Mouse (Mus musculus) central nervous system, embryonic 18 days (tissue): Measurements from ENCODE around the gene Ins1. TPM values are rescaled to one million over a fixed set of nuclear protein-coding genes. Genes with fewer than 3 reads are reported as not detected.

ENCODE experiments used
- polyA plus RNA-seq: library from polyadenylated mRNA; depleted of rRNA; stranded (reverse); fragments of >200 nt; gene quantifications from 2 replicates; pipeline ENCODE4 v1.2.3, GENCODE M21; 2012; rRNA removed

Ins1 gene
- polyA plus RNA-seq: not detected in 2 replicates

DNA sequence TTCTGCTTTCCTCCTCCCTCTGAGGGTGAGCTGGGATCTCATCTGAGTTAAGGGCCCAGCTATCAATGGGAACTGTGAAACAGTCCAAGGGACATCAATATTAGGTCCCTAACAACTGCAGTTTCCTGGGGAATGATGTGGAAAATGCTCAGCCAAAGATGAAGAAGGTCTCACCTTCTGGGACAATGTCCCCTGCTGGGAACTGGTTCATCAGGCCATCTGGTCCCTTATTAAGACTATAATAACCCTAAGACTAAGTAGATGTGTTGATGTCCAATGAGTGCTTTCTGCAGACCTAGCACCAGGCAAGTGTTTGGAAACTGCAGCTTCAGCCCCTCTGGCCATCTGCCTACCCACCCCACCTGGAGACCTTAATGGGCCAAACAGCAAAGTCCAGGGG, at the start of gene Ins1:
Gene Ins1 (plus strand): TSS at position 301 of the 400 bp plus-strand sequence.

